Mouse (Mus musculus) cerebellum, adult 11 months (tissue): ENCODE results near the gene Tmem184b.

Experiments
- DNase-seq: peaks from one replicate; pipeline ENCODE4 v3.0.0; 2022

Tmem184b gene

GRCm38 (mm10) chr15:79429527-79429926 lies 26.2 kb upstream of the Tmem184b start:
- no peak for DNase-seq

- DNase-seq, result no peak
Observed at GRCm38 (mm10) chr15:79428616-79429015, 25.2 kb upstream of the Tmem184b start.

GRCm38 (mm10) chr15:79427516-79427915 lies 24.1 kb upstream of the Tmem184b start:
- DNase-seq, result no peak

GRCm38 (mm10) chr15:79425516-79425915 lies 22.1 kb upstream of the Tmem184b start:
- no peak for DNase-seq

- no peak for DNase-seq
Observed at GRCm38 (mm10) chr15:79424602-79425001, 21.2 kb upstream of the Tmem184b start.

- DNase-seq, result no peak
Observed at GRCm38 (mm10) chr15:79422715-79423243, 19.4 kb upstream of the Tmem184b start.

- no peak for DNase-seq
Observed at GRCm38 (mm10) chr15:79418677-79419076, 15.3 kb upstream of the Tmem184b start.

- DNase-seq, result no peak
Observed at GRCm38 (mm10) chr15:79418265-79418664, 14.9 kb upstream of the Tmem184b start.

- no peak for DNase-seq
Observed at GRCm38 (mm10) chr15:79417379-79417778, 14.0 kb upstream of the Tmem184b start.

- no peak for DNase-seq
Observed at GRCm38 (mm10) chr15:79416460-79417085, 13.2 kb upstream of the Tmem184b start.

GRCm38 (mm10) chr15:79414513-79414912 lies 11.1 kb upstream of the Tmem184b start:
- DNase-seq, result no peak

GRCm38 (mm10) chr15:79413802-79414201 lies 10.4 kb upstream of the Tmem184b start:
- DNase-seq, result no peak

GRCm38 (mm10) chr15:79413201-79413600 lies 9.8 kb upstream of the Tmem184b start:
- DNase-seq, result no peak

- DNase-seq, result no peak
Observed at GRCm38 (mm10) chr15:79411363-79412065, 8.1 kb upstream of the Tmem184b start.

- DNase-seq, result no peak
Observed at GRCm38 (mm10) chr15:79409077-79409573, 5.8 kb upstream of the Tmem184b start.

- no peak for DNase-seq
Observed at GRCm38 (mm10) chr15:79406564-79406963, 3.2 kb upstream of the Tmem184b start.

- no peak for DNase-seq
Observed at GRCm38 (mm10) chr15:79404277-79404676, 908 bp upstream of the Tmem184b start.

GRCm38 (mm10) chr15:79403763-79404210 lies 418 bp upstream of the Tmem184b start:
- no peak for DNase-seq

- no peak for DNase-seq
Observed at GRCm38 (mm10) chr15:79402176-79402575, 1.2 kb downstream of the Tmem184b start.

GRCm38 (mm10) chr15:79400975-79401365 lies 2.4 kb downstream of the Tmem184b start:
- DNase-seq, result no peak

GRCm38 (mm10) chr15:79400134-79400974 lies 3.0 kb downstream of the Tmem184b start:
- DNase-seq, result no peak

- DNase-seq, result no peak
Observed at GRCm38 (mm10) chr15:79399231-79400052, 3.9 kb downstream of the Tmem184b start.
